Mouse (Mus musculus) heart, adult 2 months (tissue): ENCODE data around the gene Smg7.

Experiments used
- CTCF ChIP-seq: fragments of 200-600 bp; IDR thresholded peaks from 2 replicates; pipeline ENCODE4 v1.8.1; 2022; ENCODE audit warnings: antibody characterized with exemption, mild to moderate bottlenecking, moderate library complexity
- EP300 ChIP-seq: fragments of 200-500 bp; IDR thresholded peaks from 2 replicates; pipeline ENCODE4 v1.6.1; 2011; ENCODE audit warnings: low read depth, low read length, control low read depth; ENCODE audit not compliant: insufficient read depth
- POLR2A ChIP-seq: fragments of 200-500 bp; IDR thresholded peaks from 2 replicates; pipeline ENCODE4 v1.6.1; 2011; ENCODE audit warnings: mild to moderate bottlenecking, low read depth, low read length, control low read depth; ENCODE audit not compliant: insufficient read depth

DNA sequence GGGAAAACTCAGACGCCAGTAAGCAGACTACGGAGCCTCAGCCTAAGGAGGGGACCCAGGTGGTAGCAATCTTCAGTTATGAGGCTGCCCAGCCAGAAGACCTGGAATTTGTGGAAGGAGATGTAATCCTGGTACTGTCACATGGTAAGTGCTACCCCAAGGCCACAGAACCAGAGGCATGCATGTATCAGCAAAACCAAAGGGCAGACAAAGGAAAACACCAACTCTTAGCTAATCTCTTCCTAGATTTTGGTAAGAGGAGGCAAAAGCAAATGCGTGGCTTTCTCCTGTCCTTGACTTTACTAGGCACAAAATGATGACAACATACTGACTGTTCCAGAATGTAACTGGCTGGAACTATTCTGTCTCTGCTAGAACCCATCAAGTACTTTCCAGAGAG lies 67.4 kb downstream of the Smg7 start:
- no peak for TF ChIP-seq CTCF
- no peak for TF ChIP-seq POLR2A
- no peak for TF ChIP-seq EP300
